Mouse (Mus musculus) fibroblast of lung, adult 2 months (primary cell): ENCODE measurements around the gene Camkk2.

Experiments used
- DNase-seq: peaks from one replicate; pipeline ENCODE4 v3.0.0-alpha.2; 2011; ENCODE audit warnings: low read depth

Camkk2 gene

DNA sequence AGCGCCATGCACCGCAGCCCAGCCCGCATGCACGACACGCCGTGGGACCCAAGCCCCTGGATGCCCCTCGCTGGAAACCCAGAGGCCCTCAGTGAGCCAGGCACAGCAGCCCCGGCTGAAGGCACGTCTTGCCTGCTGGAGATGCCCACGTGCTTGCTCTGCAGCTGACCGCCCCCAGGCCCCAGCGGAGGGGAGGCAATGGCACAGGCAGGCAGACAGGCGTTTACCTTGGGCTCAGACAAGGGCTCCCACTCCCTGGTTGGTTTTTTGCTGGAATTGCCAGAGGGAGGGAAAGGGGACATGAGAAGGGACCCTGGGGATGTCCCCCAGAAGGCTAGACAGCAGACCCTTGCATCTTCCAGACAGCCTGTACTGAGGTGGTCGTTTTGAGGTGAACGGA, 42.4 kb downstream of the Camkk2 start:
- DNase-seq = no peak

- no peak for DNase-seq
Observed at GRCm38 (mm10) chr5:122735853-122736252, 43.4 kb downstream of the Camkk2 start.

DNA sequence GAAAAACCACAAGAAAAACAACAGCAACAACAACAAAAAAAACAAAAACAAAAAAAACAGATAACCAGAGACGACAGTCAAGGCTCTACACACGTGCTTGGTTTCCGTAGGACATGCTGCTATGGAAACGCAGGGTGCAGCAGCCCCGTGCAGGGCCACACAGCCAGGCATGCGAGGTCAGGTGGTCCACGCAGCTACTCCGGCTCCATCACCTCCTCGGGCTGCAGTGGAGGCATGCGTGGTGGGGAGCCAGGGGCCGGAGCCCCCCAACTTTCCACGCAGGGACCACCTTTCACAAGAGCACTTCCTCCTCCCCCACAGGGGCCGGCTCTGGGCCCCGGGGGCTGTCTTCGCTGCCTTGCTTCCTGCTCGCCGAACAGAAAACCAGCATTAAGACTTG, 45.3 kb downstream of the Camkk2 start:
- DNase-seq = no peak

DNA sequence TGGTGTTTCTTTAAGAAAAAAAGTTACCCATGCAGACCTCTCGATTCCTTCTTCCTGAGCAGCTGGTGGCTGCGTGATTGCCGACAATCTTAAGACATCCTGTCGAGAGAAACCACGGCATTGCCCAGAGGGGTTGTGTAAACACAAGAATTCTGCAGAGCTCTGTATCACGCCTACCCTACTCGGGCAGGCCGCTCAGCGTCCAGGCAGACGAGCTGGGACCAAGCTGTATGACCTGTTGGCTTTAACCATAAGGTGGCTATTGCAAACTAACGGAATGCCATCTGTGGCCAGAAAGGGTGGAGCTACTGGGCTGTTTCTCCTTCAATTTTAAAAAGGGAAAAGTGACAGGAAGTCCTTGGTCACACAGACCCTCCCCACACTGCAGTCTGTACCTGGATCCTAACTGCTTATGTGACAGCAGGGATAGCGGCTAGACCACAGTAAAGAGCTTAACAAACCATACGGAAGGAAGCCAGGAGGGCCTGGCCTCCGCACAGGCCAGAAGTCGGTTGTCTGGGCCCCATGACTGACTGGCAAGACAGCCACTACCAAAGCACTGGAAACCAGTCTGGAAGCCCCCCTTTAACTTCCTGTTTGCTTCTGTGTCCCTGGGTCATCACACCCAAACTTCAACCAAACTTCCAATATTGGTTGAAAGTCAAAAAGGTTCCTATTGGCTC, 47.1 kb downstream of the Camkk2 start:
- DNase-seq = peak; percentile 68

GRCm38 (mm10) chr5:122731321-122731720, 47.9 kb downstream of the Camkk2 start:
- peak; percentile 20 for DNase-seq

GRCm38 (mm10) chr5:122730776-122731175, 48.4 kb downstream of the Camkk2 start:
- DNase-seq = no peak

GRCm38 (mm10) chr5:122727096-122727495, 52.1 kb downstream of the Camkk2 start:
- no peak for DNase-seq

- no peak for DNase-seq
Observed at GRCm38 (mm10) chr5:122726595-122726994, 52.6 kb downstream of the Camkk2 start.

DNA sequence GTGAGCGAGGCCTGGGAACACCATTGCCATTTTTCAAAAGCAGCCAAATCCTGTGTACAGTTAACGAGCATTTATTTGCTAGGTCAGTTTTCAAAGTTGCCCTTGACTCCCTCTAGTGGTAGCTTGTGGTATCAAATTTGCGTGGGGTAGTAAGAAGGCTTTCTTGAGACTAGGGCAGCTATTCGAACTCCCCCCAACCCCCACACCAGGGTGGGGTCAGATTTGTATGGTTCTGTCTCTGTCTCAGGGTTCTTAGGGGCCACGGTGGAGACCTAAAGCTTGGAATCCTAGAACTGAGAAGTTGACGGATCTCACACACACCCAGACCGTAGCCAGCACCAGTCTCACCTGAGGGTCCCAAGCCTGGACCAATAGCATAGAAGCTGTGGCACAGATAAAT, 53.1 kb downstream of the Camkk2 start:
- peak; percentile 80 for DNase-seq

DNA sequence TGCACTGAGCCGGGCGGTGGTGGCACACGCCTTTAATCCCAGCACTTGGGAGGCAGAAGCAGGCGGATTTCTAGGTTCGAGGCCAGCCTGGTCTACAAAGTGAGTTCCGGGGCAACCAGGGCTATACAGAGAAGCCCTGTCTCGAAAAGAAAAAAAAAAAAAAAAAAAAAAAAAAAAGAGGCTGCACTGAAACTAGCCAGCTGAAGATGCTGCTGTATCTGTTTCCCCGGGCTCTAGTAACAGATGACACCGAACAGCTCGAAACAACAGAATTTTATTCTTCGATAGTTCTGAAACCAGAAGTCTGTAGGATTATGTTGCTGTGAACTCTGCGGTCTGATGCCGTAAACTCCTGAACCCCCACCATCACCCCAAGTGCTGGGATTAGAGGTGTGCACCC, 53.8 kb downstream of the Camkk2 start:
- no peak for DNase-seq

DNA sequence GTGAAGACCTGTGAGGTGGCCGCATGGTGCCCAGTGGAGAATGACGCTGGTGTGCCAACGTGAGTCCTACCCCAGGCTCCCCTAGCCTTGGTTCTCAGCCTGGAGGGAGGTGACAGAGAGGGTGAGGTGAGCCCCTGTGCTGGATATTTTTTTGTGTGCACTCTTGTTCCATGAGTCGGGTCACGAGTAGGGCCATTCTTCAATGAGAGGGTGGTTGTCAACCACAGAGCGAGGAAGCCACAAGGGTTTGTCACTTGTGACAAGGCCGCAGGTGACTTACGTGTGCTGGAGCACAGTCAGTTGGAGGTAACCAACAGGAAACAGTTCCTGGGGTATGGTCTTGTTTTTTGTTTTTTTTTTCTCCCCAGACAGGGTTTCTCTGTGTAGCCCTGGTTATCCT, 60.0 kb downstream of the Camkk2 start:
- DNase-seq = no peak

DNA sequence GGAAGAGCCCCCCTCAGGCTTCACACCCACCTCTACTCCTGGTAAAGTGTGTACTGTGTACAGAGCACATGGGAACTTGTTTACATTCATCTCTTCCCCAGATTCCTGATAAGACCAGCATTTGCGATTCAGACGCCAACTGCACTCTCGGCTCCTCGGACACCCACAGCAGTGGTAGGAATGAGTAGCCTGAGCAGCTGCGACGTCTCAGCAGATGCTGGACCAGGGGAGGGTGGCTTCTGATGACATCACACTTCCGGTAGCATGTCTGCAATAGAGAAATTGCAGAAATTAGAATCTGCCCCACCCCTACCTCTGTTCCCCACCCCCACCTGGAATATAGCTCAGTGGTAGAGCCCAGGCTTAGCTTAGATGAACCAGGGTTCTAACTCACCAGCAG, 60.8 kb downstream of the Camkk2 start:
- DNase-seq = no peak

- no peak for DNase-seq
Observed at GRCm38 (mm10) chr5:122716793-122717192, 62.4 kb downstream of the Camkk2 start.

- no peak for DNase-seq
Observed at GRCm38 (mm10) chr5:122715723-122716122, 63.5 kb downstream of the Camkk2 start.

DNA sequence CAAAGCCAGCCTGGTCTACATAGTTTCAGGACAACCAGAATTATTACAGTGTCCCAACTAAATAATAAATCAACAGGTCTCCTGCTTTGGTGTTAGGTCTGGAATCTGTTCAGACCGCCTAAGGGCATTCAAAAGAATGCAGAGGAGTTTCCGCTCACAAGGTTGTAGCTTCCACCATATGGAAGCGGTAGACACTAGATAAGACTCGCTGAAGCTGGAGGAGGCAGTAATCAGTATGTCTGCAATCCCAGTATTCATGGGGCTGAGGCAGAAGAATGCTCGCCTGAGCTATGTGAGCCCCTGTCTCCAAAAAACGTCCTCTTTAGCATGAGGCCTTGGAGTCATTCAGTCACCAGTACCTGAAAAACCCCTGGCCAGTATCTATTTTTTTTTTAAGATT, 70.4 kb downstream of the Camkk2 start:
- DNase-seq = no peak

DNA sequence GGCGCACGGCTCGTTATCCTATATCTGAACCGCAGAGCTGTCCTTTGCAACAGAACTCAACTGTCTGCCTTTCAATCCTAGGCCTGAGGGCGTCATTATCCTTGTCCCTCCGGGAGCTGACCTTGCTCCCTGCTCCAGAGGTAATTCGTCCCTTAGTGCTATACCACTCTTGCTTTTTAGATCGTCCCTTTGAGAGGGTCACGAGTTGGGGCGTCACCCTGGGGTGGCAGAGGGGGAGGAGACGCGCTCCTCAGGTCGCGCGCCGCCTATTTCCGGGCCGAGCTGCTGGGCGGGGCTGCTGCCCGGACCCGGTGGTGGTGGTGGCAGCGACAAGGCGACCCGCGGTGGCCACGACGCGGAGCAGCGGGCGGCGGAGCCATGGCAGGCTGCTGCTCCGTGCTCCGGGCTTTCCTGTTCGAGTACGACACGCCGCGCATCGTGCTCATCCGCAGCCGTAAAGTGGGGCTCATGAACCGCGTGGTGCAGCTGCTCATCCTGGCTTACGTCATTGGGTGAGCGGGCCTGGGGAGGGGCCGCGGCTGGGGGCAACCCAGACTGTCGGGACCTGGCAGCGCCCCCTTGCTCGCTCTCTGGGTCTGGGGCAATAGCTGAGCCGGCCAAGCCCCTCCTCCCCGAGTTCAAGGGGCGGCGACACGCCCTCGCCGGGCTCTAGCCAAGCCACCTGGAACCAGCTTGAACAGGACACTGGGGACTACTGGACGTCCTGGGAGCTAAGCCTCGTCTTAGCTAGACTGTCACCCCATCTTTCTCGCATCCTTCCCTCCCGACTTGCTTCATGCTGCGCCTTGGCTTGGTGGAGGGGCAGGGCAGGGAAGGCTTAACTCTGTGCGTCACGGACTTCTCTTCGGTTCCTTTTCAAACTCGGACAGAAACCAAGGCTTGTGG, 71.7 kb downstream of the Camkk2 start, which contains the start of gene P2rx4:
TSS of gene P2rx4 (plus strand) at position 269 of the 906 bp plus-strand sequence.
- DNase-seq = peak; percentile 58

DNA sequence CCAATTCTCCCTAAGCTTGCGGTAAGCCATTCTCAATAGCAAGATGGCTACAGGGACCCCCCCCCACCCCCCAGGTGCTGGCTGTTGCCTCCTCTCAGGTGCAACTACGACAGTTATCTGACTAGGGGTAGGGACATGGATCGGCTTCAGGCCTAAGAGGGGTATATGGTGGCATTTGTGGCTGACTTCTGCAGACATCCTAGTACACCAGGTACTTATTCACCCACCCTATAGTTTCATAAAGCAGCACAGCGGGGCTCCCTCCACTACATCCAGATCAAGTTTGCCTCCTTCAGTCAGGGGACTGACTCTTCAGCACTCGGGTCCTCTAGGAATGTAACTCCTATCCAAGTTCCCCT, 72.3 kb downstream of the Camkk2 start:
- DNase-seq = no peak

DNA sequence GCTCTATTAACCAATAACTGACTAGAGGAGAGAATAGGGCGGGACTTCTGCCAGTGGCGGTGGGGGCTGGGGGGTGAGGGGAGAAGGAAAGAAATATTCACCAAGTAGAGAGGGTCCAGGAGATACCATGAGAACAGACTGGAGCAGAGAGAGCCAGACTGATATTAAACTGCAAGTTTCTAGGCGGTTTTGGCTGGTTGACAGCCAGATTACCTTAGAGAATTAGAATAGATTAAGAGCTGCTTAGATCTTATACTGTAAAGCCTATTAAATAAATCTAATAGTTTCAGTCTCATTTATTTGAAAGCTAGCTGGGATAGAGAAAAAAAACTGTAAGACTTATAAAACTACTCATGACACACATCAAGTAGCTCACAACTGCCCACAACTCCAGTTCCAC, 74.0 kb downstream of the Camkk2 start:
- DNase-seq = no peak

GRCm38 (mm10) chr5:122704571-122704970, 74.6 kb downstream of the Camkk2 start:
- peak; percentile 79 for DNase-seq

DNA sequence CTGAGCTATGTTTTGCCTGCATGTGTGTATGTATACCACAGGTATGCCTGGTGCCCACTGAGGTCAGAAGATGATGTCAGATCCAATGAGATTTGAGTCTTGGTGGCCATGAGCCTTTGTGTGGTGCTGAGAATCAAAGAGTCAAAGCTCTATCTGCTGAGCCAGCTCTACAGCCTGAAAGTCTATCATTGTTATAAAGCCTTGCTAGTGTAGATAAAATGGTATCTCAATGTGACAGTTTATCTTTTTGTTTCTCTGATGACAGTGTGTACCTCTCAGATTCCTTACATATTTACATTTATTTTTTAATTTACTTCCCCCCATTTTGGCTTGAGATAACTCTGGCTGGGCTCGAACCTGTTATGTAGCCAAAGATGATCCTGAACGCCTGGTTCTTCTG, 75.6 kb downstream of the Camkk2 start:
- DNase-seq = no peak

- no peak for DNase-seq
Observed at GRCm38 (mm10) chr5:122702156-122702555, 77.1 kb downstream of the Camkk2 start.

- no peak for DNase-seq
Observed at GRCm38 (mm10) chr5:122700837-122701212, 78.4 kb downstream of the Camkk2 start.

DNA sequence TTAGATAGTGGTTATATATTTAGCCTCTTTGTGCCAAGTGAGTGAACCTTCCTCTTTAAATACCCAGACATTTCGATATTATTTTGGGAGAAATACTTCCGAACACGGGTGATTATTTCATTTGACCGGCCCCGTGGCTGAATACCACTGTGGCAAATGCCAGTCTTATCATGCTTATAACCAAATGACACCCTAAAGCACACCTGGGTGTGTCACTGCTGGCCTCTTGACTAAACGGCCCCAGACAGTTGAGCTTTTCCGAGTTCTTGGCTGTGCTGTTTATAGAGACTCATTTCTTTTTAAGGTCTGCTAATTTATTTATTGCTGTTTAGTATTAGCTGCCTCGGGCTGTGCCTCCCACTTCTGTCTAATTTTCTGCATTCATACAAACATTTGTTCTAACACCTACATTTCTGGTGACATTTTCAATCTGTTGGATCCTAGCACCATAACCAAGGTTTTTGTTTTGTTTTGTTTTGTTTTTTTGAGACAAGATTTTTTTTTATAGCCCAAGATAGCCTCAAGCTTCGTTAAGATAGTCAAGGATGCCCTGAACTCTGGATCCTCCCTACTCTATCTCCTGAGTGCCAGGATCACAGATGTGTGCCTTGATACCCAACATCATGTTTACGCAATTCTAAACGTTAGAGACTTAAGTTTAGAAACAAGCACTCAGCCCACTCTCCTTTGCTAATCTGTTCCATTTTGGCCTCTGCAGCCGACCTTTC, 78.9 kb downstream of the Camkk2 start:
- no peak for DNase-seq
